Mouse (Mus musculus) embryo, embryonic 9.5 days (tissue): ENCODE measurements around the gene Gm6358.
"Not testable (repeated sequence)": the region's sequence is repeated elsewhere in the genome, so short reads cannot be mapped to it uniquely, and the experiment has no call there.

Source experiments
- DNase-seq: peaks from one replicate; pipeline ENCODE4 v3.0.0-alpha.2; 2017; ENCODE audit errors: extremely low spot score

The Gm6358 gene

GRCm38 (mm10) chr16:89140551-89140950 lies at the start of gene Gm6358:
Gene Gm6358, plus strand, starts transcription at chr16:89140851.
- DNase-seq, result no peak

GRCm38 (mm10) chr16:89150786-89151185 lies 10.1 kb downstream of the Gm6358 start, which contains the start of gene Gm10061:
Gene Gm10061, plus strand, starts transcription at chr16:89151086.
- DNase-seq, result no peak

- no peak for DNase-seq
Observed at GRCm38 (mm10) chr16:89157652-89158051, 17.0 kb downstream of the Gm6358 start, which contains the start of gene Gm9789. Gene Gm9789, plus strand, starts transcription at chr16:89157952.

GRCm38 (mm10) chr16:89169190-89169589 lies 28.5 kb downstream of the Gm6358 start, which contains the start of gene Gm7735:
Gene Gm7735, plus strand, starts transcription at chr16:89169490.
- not testable (repeated sequence) for DNase-seq

- DNase-seq, result no peak
Observed at GRCm38 (mm10) chr16:89174435-89174834, 33.8 kb downstream of the Gm6358 start, which contains the start of gene 1110057P08Rik. Gene 1110057P08Rik, plus strand, starts transcription at chr16:89174735.

- DNase-seq, result no peak
Observed at GRCm38 (mm10) chr16:89188621-89189020, 48.0 kb downstream of the Gm6358 start.
